Mouse (Mus musculus): Measurements from ENCODE around the gene Fam20b.

Gene Fam20b

DNA sequence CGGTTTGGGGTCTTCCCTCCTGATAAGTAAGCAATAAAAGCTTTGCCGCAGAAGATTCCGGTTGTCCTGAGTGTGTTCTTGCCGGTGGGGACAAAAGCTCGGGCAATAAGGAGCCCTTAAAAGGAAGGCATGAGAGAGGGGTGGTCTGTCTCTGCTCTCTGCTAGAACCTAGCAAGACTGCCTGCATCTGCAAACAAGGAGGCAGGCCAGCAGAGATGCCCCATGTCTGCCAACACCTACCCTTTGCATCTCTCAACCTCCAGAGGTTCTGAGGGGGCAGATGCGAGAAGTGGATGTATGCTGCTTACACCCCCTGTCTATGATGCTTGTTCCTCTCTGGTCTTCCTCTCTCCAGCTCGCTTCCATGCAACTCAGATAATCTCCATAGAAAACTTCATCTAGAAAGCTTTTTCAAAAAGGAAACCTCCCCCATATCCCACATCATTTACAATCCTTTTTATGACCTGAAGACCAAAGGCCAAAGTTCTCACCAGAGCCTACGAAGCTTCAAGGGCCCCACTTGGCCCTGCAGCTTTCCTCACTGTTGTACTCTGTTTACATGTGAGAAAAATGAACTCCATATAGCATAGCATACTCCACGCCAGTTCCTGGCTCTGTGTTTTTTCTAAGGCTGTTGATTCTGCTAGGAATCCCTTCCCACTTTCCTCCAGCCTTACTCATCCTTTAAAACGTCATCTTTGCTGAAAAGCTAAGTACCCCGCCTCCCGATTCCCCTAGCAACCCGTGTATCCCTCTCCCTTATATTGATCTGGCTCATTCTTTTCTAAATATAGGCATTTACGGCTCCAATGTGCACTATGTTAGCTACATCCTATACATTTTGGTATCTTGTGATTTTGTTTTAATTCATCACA lies 8.6 kb upstream of the Fam20b start:
- DNase-seq (ENCODE audit: low read depth, low spot score): no peak

GRCm38 (mm10) chr1:156722089-156722488 lies 3.2 kb upstream of the Fam20b start:
- no peak for DNase-seq (ENCODE audit: low read depth, low spot score)

- no peak for DNase-seq (ENCODE audit: low read depth, low spot score)
Observed at GRCm38 (mm10) chr1:156720046-156720445, 1.2 kb upstream of the Fam20b start.

GRCm38 (mm10) chr1:156718286-156718949 lies 468 bp downstream of the Fam20b start:
- DNase-seq (ENCODE audit: low read depth, low spot score): no peak

DNA sequence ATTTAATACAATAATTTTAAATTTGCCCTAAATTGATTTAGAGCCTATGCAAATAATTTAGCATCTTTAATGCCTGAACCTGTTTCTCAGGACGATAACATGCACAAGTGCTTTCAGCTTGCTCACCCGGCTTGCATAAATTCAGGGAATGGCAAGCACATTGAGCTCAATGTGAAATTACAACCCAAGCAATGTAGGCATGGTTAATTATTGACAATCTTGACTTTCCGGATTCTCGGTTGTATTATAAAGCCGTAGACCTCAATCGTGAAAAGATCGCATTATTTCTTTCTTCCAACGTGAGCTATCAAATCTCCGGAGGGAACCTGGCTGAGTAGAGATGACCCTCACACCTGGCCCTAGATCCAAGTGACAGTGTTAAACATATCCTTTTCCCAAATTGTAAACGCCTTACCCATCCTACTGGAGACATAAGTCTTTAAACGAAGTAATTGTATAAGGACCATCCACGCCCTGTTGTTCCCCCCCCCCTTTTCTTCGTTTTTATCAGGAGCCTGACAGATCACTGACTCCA lies 1.1 kb downstream of the Fam20b start:
- no peak for DNase-seq (ENCODE audit: low read depth, low spot score)

- DNase-seq (ENCODE audit: low read depth, low spot score): no peak
Observed at GRCm38 (mm10) chr1:156716681-156717080, 2.2 kb downstream of the Fam20b start.

DNA sequence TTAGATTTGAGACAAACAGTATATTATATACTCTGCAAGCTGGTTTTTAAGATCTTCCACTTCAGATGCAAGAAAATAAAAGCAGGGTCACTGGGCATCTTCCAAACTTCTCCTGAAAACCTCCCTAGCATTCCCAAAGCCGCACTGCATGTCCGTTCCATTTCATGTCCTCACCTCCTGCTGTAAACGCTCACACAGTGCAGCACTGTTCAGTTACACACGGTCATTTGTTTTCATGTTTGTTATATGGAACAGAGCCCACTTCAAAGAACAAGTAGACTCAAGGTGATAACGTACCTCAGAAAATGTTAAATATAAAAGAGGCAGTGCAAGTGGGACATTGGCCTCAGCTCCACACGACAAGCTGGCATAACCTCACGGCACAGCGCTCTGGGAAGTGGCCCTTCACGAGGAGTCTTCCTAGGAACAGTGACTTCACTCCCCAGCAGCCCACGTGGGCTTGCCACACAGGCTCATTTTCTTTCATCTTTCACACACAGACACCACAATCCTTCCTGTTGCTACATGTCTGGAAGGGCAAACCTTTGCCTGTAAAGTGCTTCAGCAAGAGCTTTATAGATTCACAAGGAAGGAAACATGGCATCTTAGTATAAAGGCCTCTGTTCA lies 8.3 kb downstream of the Fam20b start:
- no peak for DNase-seq (ENCODE audit: low read depth, low spot score)

DNA sequence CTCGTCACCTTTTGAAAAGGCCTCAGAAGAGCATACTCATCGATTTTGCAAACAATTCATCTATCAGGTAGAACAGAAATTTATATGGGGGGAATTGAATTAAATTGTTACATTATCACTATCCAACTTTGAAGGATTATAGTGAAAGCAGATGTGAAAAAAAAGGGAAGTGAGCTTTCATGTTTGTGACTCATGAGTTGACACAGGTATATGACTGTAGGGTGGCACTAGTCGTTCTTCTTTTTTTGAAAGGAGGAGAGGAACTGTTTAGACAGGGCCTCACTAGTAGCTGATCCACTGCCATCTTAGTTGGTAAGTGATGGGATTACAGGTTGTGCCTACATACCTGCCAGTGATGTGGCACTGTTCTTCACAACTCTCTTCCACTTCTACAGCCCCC lies 10.2 kb downstream of the Fam20b start:
- DNase-seq (ENCODE audit: low read depth, low spot score): no peak

DNA sequence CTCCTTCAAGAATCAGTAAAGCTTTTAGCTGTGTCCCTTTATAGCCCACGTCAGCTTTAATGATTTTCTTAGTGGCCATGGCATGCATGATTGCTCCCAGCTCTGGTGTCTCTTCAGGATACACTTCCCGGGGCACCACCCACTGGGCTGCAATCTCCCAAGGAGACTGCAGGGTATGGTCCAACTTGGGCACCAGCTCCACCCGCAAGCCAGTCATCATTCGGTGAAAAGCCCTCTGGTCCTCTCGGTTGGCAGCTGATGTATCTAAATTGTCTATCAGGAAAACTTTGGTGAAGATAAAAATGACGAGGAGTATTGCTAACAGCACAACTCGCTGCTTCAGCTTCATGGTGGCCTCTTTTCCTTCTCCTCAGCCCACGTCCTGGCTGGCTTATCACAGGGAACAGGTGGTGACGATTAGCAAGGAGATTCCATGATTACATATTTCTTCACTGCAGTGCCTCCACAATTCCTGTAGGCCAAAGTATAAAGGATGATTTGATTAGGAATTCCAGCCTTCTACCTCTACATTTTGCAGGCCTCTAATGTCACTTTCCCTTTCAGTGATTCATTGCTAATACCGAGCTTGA lies 13.1 kb downstream of the Fam20b start:
- no peak for DNase-seq (ENCODE audit: low read depth, low spot score)

- DNase-seq (ENCODE audit: low read depth, low spot score): no peak
Observed at GRCm38 (mm10) chr1:156703444-156703843, 15.4 kb downstream of the Fam20b start.

DNA sequence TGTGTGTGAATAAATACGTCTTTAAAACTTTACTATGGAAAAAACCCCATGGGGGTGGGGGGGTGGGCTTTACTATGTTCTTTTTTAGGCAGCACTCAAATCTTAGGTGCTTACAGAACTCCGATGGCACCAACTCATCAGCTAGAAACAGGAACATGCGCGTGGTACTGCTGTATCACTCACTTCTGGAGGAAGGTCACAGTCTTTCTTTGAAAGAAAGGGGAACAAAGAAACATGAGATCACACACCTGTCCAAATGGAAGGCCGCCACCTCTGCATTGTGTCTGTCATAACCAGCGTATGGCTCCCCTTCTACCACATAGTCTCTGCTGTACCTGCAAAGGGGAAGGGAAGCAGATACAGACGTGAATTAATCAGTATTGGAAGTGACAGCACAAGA lies 16.7 kb downstream of the Fam20b start:
- DNase-seq (ENCODE audit: low read depth, low spot score): no peak

DNA sequence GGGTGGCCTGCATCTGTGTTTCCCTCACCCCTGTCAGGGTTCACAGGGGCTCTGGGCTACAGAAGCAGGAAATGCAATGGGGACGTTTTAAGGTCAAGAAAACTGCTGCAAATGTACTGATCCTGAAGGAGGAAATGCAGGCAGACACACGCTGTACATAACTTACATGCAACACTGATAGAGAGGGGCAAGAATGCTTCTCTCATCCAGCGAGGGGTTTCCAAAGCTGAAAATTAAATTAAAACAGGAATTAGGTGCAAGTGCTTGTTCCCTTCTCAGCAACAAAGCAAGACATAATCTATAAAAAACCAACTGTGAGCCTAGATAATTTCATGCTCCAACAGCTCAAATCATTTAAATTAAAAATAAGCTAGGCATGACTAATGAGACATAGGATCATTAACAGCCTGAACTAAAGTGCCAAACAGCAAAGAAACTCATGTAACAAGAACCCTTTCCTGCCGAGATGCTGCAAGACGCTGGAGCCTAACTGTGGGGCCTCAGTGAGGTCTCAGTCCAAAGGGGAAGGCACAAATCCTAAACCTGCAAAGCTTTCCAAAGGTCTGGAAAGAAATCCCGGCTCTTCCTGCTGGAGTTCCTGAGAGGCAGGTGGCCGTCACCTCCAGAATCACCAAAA lies 32.7 kb downstream of the Fam20b start:
- no peak for DNase-seq (ENCODE audit: low read depth, low spot score)

DNA sequence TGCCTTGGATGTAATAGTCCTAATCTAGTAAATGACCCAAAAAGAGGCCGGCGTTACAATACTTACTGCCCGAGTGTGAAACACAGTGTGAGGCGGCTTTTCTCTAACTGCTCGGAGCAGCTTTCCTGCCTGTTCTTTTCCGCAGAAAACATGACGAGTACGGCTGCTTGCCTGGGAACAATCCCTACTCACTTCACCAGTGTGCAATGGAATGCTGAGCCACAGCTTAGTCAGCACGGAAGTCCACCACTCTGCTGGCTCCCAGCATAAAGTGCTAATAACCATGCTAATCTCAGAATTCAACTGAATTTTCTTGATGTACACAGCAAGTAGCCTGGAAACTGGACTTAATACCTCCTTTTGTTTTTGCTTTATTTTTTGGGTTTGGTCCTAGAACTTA lies 39.3 kb downstream of the Fam20b start:
- no peak for DNase-seq (ENCODE audit: low read depth, low spot score)

DNA sequence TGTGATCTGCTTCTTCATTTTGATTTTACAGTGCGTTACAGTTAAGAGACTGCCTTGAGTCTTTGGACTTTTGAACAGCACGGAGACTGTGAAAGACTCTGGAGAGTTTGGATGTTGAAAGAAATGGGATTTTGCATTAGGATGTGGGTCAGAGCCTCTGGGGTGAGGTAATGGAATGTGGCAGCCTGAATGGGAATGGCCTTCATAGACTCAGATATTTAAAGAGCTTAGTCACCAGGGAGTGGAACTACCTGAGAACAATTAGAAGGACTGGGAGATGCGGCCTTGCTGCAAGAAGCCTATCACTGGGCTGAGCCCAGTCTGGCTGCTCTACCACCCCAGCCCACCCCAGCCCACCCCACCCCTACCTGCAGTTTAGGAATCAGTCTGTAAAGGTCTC lies 41.7 kb downstream of the Fam20b start:
- DNase-seq (ENCODE audit: low read depth, low spot score): no peak

GRCm38 (mm10) chr1:156676596-156676995 lies 42.3 kb downstream of the Fam20b start:
- no peak for DNase-seq (ENCODE audit: low read depth, low spot score)

DNA sequence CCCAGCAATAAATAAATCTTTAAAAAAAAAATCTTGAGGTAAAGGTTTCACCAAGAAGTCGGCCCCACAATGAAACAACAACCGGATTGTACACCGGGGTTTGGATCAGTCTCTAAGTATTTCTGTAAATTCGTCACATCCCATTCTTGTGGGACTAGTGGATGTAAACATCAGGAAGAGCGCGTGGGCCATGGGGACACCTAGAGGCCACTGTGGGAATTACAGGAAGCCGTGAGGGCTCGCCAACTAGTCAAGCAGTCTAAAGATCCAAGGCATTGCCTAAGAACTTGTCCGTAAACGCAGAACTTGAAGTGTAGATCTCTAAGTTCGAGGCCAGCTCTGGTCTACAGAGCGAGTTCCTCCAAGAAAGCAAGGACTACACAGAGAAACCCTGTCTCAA lies 42.7 kb downstream of the Fam20b start:
- no peak for DNase-seq (ENCODE audit: low read depth, low spot score)

- no peak for DNase-seq (ENCODE audit: low read depth, low spot score)
Observed at GRCm38 (mm10) chr1:156674195-156675000, 44.5 kb downstream of the Fam20b start, which contains the start of gene Tor3a. Gene Tor3a (minus strand): TSS chr1:156674356.

DNA sequence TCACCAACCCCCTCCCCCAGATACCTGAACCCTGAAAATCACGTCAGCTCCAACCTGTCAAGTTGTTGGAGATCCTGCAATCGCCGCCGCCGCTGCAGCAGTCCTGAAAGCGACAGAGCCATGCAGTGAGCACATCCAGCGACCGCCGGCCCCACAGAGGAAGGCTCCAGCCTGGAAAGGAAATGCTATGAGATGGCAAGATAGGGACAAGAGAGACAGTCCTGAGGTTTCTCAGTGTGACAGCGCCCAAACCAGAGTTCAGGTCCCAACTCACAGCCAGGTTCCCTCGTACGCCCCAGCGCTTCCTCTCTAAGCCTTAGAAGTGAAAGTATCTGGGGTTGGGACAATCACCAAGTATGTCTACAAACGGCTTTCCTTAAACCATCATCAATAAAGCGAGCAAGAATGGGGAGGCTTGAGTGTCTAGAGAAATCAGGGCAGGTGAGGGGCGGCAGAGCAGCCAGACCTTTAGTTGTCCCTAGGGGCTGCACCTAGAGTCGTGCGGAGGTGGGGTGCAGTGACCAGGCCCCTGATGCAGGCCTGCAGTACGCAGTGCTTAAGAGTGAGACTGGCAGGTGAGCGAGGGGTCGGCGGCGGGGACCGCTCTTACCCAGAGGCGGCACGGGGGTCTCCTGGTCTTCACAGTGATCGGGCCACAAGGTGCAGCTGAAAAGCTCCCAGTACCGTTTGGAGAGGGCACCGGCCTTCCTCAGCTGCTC lies 45.3 kb downstream of the Fam20b start:
- no peak for DNase-seq (ENCODE audit: low read depth, low spot score)

GRCm38 (mm10) chr1:156672720-156673475 lies 46.0 kb downstream of the Fam20b start:
- no peak for DNase-seq (ENCODE audit: low read depth, low spot score)
